Mouse (Mus musculus) bone marrow macrophage, adult 2 months (primary cell): ENCODE measurements at regions not wholly inside any gene's neighbourhood (a gene's known extent, or its start where the extent isn't known, plus 50 kb on each side); places are given as distances from the start of the nearest gene placed in this dataset.

Experiments used
- CTCF ChIP-seq: IDR thresholded peaks from 2 replicates; pipeline ENCODE4 v1.5.1; 2012; ENCODE audit warnings: low read depth, mild to moderate bottlenecking, low read length, moderate library complexity
- POLR2A ChIP-seq: IDR thresholded peaks from 2 replicates; pipeline ENCODE4 v1.6.1; 2012; ENCODE audit warnings: mild to moderate bottlenecking, low read depth, low read length, borderline replicate concordance

DNA sequence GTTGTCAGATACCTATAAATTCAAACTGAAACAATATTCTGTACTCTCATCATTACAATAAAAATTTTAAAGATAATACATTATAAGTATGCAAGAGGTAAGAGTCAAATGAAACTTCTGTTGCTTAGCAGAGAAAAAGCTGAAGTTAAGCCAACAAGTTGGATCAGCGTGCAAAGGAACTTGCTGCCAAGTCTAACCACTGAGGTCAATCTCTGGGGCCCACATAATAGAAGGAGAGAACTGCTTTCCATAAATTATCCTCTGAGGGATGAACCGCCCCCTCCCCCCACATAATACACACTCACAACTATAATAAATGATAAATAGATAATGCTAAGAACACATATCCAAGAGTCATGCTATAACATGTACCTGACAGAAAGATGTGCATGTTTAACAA, 144.2 kb upstream of the Ahr start:
- no peak for TF ChIP-seq CTCF
- no peak for TF ChIP-seq POLR2A
